11 mouse cellular contexts compared by ENCODE assay signal in genomic region chr2:158248318-158248717, GRCm38 (mm10). TPM values are rescaled to one million over a fixed set of nuclear protein-coding genes. Genes with fewer than 3 reads are reported as not detected.
DNase-seq lines count a peak whose midpoint lies in the region; ATAC-seq and TF ChIP-seq lines count a peak whose summit lies in the region.
"Had no signal": no experiment of that assay in that cellular context is flagged by ENCODE, and none has a peak within 500 bp of the region (broad histone marks: within the 10 kb centered on the region; RNA-seq: fewer than 3 reads in every experiment).

No protein-coding gene starts in this region.

- no peak for TF ChIP-seq CTCF in small intestine, adult 2 months (IDR thresholded peaks at IDR 0.05; ENCODE audit: extremely low read depth, insufficient read length, insufficient replicate concordance, low read depth, low read length)

- no peaks in the 10 kb centered on the region for H3K36me3 ChIP-seq in small intestine, adult 2 months (ENCODE audit: control insufficient read depth, insufficient read depth, low read length)
- no peaks in the 10 kb centered on the region for H3K36me3 ChIP-seq in hindbrain, embryonic 14.5 days (replicated peaks; ENCODE audit: control insufficient read depth, insufficient read depth)
- H3K36me3 ChIP-seq: embryonic facial prominence, embryonic 13.5 days had no signal

- intact Hi-C loops in left cerebral cortex, postnatal 4 days (cut with DNase I): no loop called here

- H3K27me3 ChIP-seq in small intestine, adult 2 months (ENCODE audit: control insufficient read depth, insufficient read depth, low read length): no peaks in the 10 kb centered on the region
- no peaks in the 10 kb centered on the region for H3K27me3 ChIP-seq in hindbrain, embryonic 14.5 days (ENCODE audit: control insufficient read depth, insufficient read depth, low read length)
- H3K27me3 ChIP-seq: embryonic facial prominence, embryonic 13.5 days had no signal

- H3K9me3 ChIP-seq in hindbrain, embryonic 14.5 days (ENCODE audit: control insufficient read depth, low read length): no peaks in the 10 kb centered on the region
- H3K9me3 ChIP-seq: embryonic facial prominence, embryonic 13.5 days had no signal

- ATAC-seq in hindbrain, embryonic 14.5 days (ENCODE audit: low FRiP score): no peak

- no peak overlapping the region for H3K4me2 ChIP-seq in hindbrain, embryonic 14.5 days (replicated peaks)
- H3K4me2 ChIP-seq: embryonic facial prominence, embryonic 13.5 days had no signal

- no peak overlapping the region for H3K9ac ChIP-seq in hindbrain, embryonic 14.5 days
- H3K9ac ChIP-seq: embryonic facial prominence, embryonic 13.5 days had no signal

- peak; percentile 21 for DNase-seq in left cerebral cortex, postnatal 4 days
- no peak for DNase-seq in left cerebral cortex, adult 8-10 months (ENCODE audit: low spot score in 2 of 2)
- DNase-seq in heart, adult 9 months (ENCODE audit: low spot score in 2 of 2): peak; percentile 78 to 89
- DNase-seq in kidney, postnatal 36 days: peak; percentile 38 to 68
- no peak for DNase-seq in layer of hippocampus, adult 9-10 months (ENCODE audit: low spot score)
- DNase-seq in hindbrain, embryonic 14.5 days (ENCODE audit: low spot score): no peak
- DNase-seq in urinary bladder, adult 18-20 months (ENCODE audit: low spot score in 2 of 2): no peak
- DNase-seq: retina, postnatal 1 day had no signal

- H3K27ac ChIP-seq in small intestine, adult 2 months (ENCODE audit: insufficient read depth, low read depth, low read length): peak overlapping the region; percentile 23; the same call in 1 of the 2 replicates
- H3K27ac ChIP-seq in hindbrain, embryonic 14.5 days: no peak overlapping the region
- H3K27ac ChIP-seq: embryonic facial prominence, embryonic 13.5 days had no signal

- no peak overlapping the region for H3K4me3 ChIP-seq in small intestine, adult 2 months (ENCODE audit: low read depth, low read length)
- H3K4me3 ChIP-seq in hindbrain, embryonic 14.5 days (replicated peaks; ENCODE audit: low read length): no peak overlapping the region
- H3K4me3 ChIP-seq: embryonic facial prominence, embryonic 13.5 days; megakaryocyte, embryonic 14.5 days had no signal

- TF ChIP-seq POLR2A in small intestine, adult 2 months (IDR thresholded peaks at IDR 0.05; ENCODE audit: low read depth, low read length): no peak

- peaks cover 2% of the 10 kb centered on the region; the same call in 1 of the 2 replicates for H3K4me1 ChIP-seq in small intestine, adult 2 months (ENCODE audit: control insufficient read depth, insufficient read depth, insufficient read length, low read length)
- no peaks in the 10 kb centered on the region for H3K4me1 ChIP-seq in hindbrain, embryonic 14.5 days (replicated peaks; ENCODE audit: control insufficient read depth, insufficient read depth, low read length)
- H3K4me1 ChIP-seq: embryonic facial prominence, embryonic 13.5 days had no signal

- WGBS in small intestine, adult 2 months: 10% methylated on average over 7 of the region's 7 CpGs
- 77% methylated on average over 7 of the region's 7 CpGs for WGBS in hindbrain, embryonic 14.5 days

RNA-seq across cellular contexts. Expression of gene Bpi, which starts 9.6 kb away (rescaled TPM):
- not detected for total RNA-seq in left cerebral cortex, postnatal 4 days (2021)
- not detected for total RNA-seq in left cerebral cortex, adult 8-10 months (2022)
- not detected in 2 replicates for polyA plus RNA-seq in small intestine, adult 2 months (2012; rRNA removed)
- polyA plus RNA-seq in hindbrain, embryonic 14.5 days (2014; fragmentation: Nextera tagmentation; extraction: Ambion mirVana): not detected in 2 replicates
- polyA plus RNA-seq: embryonic facial prominence, embryonic 13.5 days had no signal

RNA-seq across cellular contexts. Expression of gene D630003M21Rik, which starts 19.3 kb away (rescaled TPM):
- total RNA-seq in left cerebral cortex, postnatal 4 days (2021): 1 to 10 TPM; 3.1 TPM
- total RNA-seq in left cerebral cortex, adult 8-10 months (2022): 1 to 10 TPM; 3.3 to 4.4 (median 4.1) TPM
- polyA plus RNA-seq in small intestine, adult 2 months (2012; rRNA removed): 1.1 and 1.7 TPM in 2 replicates
- polyA plus RNA-seq in hindbrain, embryonic 14.5 days (2014; fragmentation: Nextera tagmentation; extraction: Ambion mirVana): 1.6 and 1.7 TPM in 2 replicates

RNA-seq across cellular contexts. Expression of gene Lbp, which starts 58.0 kb away (rescaled TPM):
- 1 to 10 TPM; 1.4 to 2.0 TPM for total RNA-seq in left cerebral cortex, postnatal 4 days (2021)
- total RNA-seq in left cerebral cortex, adult 8-10 months (2022): 1 to 10 TPM; 1.6 to 3.0 (median 1.9) TPM
- polyA plus RNA-seq in small intestine, adult 2 months (2012; rRNA removed): 2.1 and 2.7 TPM in 2 replicates
- 5.0 TPM in 2 replicates for polyA plus RNA-seq in hindbrain, embryonic 14.5 days (2014; fragmentation: Nextera tagmentation; extraction: Ambion mirVana)

Comparison
In these comparisons a context has a peak if more than half of its experiments do, and no peak if none do; other contexts are left out.
1. DNase-seq: peak in left cerebral cortex, postnatal 4 days (single experiment), heart, adult 9 months (2 of 2) and kidney, postnatal 36 days (2 of 2); none in left cerebral cortex, adult 8-10 months (0 of 2), layer of hippocampus, adult 9-10 months (single experiment), hindbrain, embryonic 14.5 days (single experiment) and urinary bladder, adult 18-20 months (0 of 2).